Mouse (Mus musculus) midbrain, embryonic 14.5 days (tissue): ENCODE measurements around the gene Kcnq1. TPM values are rescaled to one million over a fixed set of nuclear protein-coding genes. Genes with fewer than 3 reads are reported as not detected.

Experiments
- ATAC-seq: fragments of 200-750 bp; cut with Nextera tagmentation; 2 replicates; pipeline ENCODE4 v1.8.0; 2017; ENCODE audit warnings: moderate number of reproducible peaks, moderate library complexity; ENCODE audit not compliant: low FRiP score, low TSS enrichment
- DNase-seq: peaks from one replicate; pipeline ENCODE4 v3.0.0-alpha.2; 2015
- H3K27ac ChIP-seq: fragments of 300-500 bp; sonication (generic); replicated peaks from 2 replicates; pipeline ENCODE4 v1.5.1; 2014; ENCODE audit warnings: mild to moderate bottlenecking, low read depth, low read length, moderate library complexity
- H3K27me3 ChIP-seq: fragments of 300-500 bp; sonication (generic); 2 replicates; pipeline ENCODE4 v1.6.1; 2014; ENCODE audit warnings: low read length, control low read depth, mixed read lengths; ENCODE audit not compliant: control insufficient read depth, insufficient read depth
- H3K36me3 ChIP-seq: fragments of 300-500 bp; sonication (generic); 2 replicates; pipeline ENCODE4 v1.6.1; 2014; ENCODE audit warnings: low read length, control low read depth; ENCODE audit not compliant: control insufficient read depth, insufficient read depth
- H3K4me1 ChIP-seq: fragments of 300-500 bp; sonication (generic); 2 replicates; pipeline ENCODE4 v1.6.1; 2014; ENCODE audit warnings: mild to moderate bottlenecking, antibody characterized with exemption, low read length, control low read depth; ENCODE audit not compliant: control insufficient read depth, insufficient read depth
- H3K4me2 ChIP-seq: fragments of 300-500 bp; sonication (generic); 2 replicates; pipeline ENCODE4 v1.6.1; 2014; ENCODE audit warnings: mild to moderate bottlenecking, low read length, moderate library complexity
- H3K4me3 ChIP-seq: fragments of 300-500 bp; sonication (generic); replicated peaks from 2 replicates; pipeline ENCODE4 v1.5.1; 2014; ENCODE audit warnings: low read depth, low read length
- H3K9ac ChIP-seq: fragments of 300-500 bp; sonication (generic); replicated peaks from 2 replicates; pipeline ENCODE4 v1.6.1; 2014; ENCODE audit warnings: mild to moderate bottlenecking, low read length, moderate library complexity
- H3K9me3 ChIP-seq: fragments of 300-500 bp; sonication (generic); 2 replicates; pipeline ENCODE4 v1.6.1; 2016; ENCODE audit warnings: low read length, control low read depth, mixed read lengths; ENCODE audit not compliant: control insufficient read depth
- WGBS: fragments of 180-500 bp; shearing (Covaris S2); extraction: QIAGEN DNeasy Blood & Tissue Kit; methylation state at CpG from one replicate; pipeline ENCODE4 v1.1.7; 2014; 5-methylcytosine and 5-hydroxymethylcytosine counted together
- polyA plus RNA-seq: library from polyadenylated mRNA; unstranded; fragments of >200 nt; fragmentation: Nextera tagmentation; extraction: Ambion mirVana; gene quantifications from 2 replicates; pipeline ENCODE4 v1.2.1, GENCODE M21; 2014

Kcnq1 gene
- polyA plus RNA-seq, 1 experiment from 2014 or later = 1.2 TPM

DNA sequence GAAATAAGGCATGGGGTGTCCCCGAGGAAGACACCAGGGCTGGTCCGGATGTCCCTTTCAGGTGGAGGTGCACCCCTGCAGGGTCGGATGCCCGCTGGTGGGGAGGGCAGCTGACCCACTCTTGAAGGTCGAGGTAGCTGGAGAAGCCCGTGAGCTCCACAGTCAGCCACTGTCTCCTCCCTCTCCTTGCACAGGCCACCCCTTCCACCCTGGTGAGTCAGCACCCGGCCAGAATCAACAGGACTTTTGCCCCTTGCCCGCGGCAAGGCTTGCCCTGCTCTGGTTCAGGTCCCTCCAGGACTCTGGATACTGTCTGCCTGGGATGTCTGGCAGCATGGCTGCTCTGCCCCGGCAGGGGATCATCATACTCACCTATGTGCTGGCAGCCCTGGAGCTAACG, 369.7 kb downstream of the Kcnq1 start:
- Histone ChIP-seq H3K9ac (no peak overlapping the region), H3K4me2 (no peak overlapping the region), H3K9me3 (no peaks in the 10 kb centered on the region), H3K27ac (no peak overlapping the region), H3K4me3 (no peak overlapping the region), H3K4me1 (no peaks in the 10 kb centered on the region), H3K36me3 (no peaks in the 10 kb centered on the region), H3K27me3 (no peaks in the 10 kb centered on the region)
- WGBS = 78% methylated on average over 11 of the region's 11 CpGs
- ATAC-seq = no peak
- DNase-seq = no peak

Other genes with a start within 250 kb of the Kcnq1 start
- gene Th, start 175.2 kb upstream of the Kcnq1 start, polyA plus RNA-seq = 25.9 and 34.2 TPM in 2 replicates
- 0.47 and 0.61 TPM in 2 replicates for gene Ascl2, start 137.1 kb upstream of the Kcnq1 start, polyA plus RNA-seq
- 0.27 and 0.57 TPM in 2 replicates for gene Tspan32, start 101.3 kb upstream of the Kcnq1 start, polyA plus RNA-seq
- gene Cd81, start 53.6 kb upstream of the Kcnq1 start, polyA plus RNA-seq = 316 and 322 TPM in 2 replicates
- gene Tssc4, start 37.1 kb upstream of the Kcnq1 start, polyA plus RNA-seq = 70.4 and 102 TPM in 2 replicates
- 0.40 and 1.3 TPM in 2 replicates for gene Trpm5, start 11.7 kb upstream of the Kcnq1 start, polyA plus RNA-seq